Comparison of ENCODE assay signal across 10 mouse cellular contexts in the genomic region with DNA sequence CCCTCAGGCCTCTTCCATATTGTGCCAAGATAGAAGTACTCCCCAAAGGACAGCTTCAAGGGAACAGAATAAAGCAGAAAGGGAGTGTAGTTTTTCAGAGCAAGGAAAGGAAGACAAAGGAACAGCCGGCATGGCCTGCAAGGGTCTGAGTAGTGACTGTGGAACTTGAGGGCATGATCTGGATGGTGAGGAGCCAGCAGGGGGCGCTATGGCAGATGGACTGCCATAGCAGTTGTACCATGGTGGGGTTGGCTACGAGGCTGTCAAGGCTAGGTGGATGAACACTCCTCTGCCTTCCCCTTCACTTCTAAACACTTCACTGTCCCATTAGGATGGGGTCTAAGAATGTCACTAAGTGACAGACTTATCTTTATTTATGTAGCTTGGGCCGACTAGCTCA. TPM values are rescaled to one million over a fixed set of nuclear protein-coding genes. Genes with fewer than 3 reads are reported as not detected.
DNase-seq lines count a peak whose midpoint lies in the region.
"Had no signal": no experiment of that assay in that cellular context is flagged by ENCODE, and none has a peak within 500 bp of the region (broad histone marks: within the 10 kb centered on the region; RNA-seq: fewer than 3 reads in every experiment).

No protein-coding gene starts in this region.

- peak; percentile 8 to 25 for DNase-seq in adrenal gland, adult 18-20 months (ENCODE audit: low spot score in 2 of 2)
- no peak for DNase-seq in adrenal gland, postnatal 4 days (ENCODE audit: low spot score in 2 of 2)
- peak; percentile 7 for DNase-seq in lung, postnatal 14 days
- no peak for DNase-seq in lung, postnatal 4 days
- DNase-seq in c-Kit-positive CD71-positive TER-119-positive erythroid progenitor cells, embryonic 14.5 days (ENCODE audit: low spot score) = peak; percentile 22
- peak; percentile 20 for DNase-seq in retina, postnatal 1 day
- DNase-seq in layer of hippocampus, adult 9-10 months (ENCODE audit: low spot score) = no peak
- DNase-seq in yolk sac, embryonic 10.5 days (ENCODE audit: low spot score) = no peak
- DNase-seq: heart, adult 11 months; layer of hippocampus, postnatal 36 days had no signal

RNA-seq across cellular contexts. Expression of a gene that starts 3.0 kb away (rescaled TPM):
- total RNA-seq in adrenal gland, adult 18-20 months (2021) = not detected
- total RNA-seq in adrenal gland, postnatal 4 days (2021) = not detected
- total RNA-seq: layer of hippocampus, postnatal 36 days had no signal

RNA-seq across cellular contexts. Expression of a gene that starts 8.8 kb away (rescaled TPM):
- total RNA-seq in adrenal gland, adult 18-20 months (2021) = not detected
- total RNA-seq in adrenal gland, postnatal 4 days (2021) = not detected
- total RNA-seq: layer of hippocampus, postnatal 36 days had no signal

RNA-seq across cellular contexts. Expression of a gene that starts 13.2 kb away (rescaled TPM):
- not detected for total RNA-seq in adrenal gland, adult 18-20 months (2021)
- not detected for total RNA-seq in adrenal gland, postnatal 4 days (2021)
- total RNA-seq: layer of hippocampus, postnatal 36 days had no signal

RNA-seq across cellular contexts. Expression of a gene that starts 13.6 kb away (rescaled TPM):
- not detected for total RNA-seq in adrenal gland, adult 18-20 months (2021)
- total RNA-seq in adrenal gland, postnatal 4 days (2021) = not detected
- total RNA-seq: layer of hippocampus, postnatal 36 days had no signal

RNA-seq across cellular contexts. Expression of a gene that starts 18.0 kb away (rescaled TPM):
- not detected for total RNA-seq in adrenal gland, adult 18-20 months (2021)
- not detected for total RNA-seq in adrenal gland, postnatal 4 days (2021)
- total RNA-seq: layer of hippocampus, postnatal 36 days had no signal

Comparison
In these comparisons a context has a peak if more than half of its experiments do, and no peak if none do; other contexts are left out.
1. DNase-seq: peak in adrenal gland, adult 18-20 months (2 of 2), lung, postnatal 14 days (single experiment), c-Kit-positive CD71-positive TER-119-positive erythroid progenitor cells, embryonic 14.5 days (single experiment) and retina, postnatal 1 day (single experiment); none in adrenal gland, postnatal 4 days (0 of 2), lung, postnatal 4 days (0 of 2), layer of hippocampus, adult 9-10 months (single experiment) and yolk sac, embryonic 10.5 days (single experiment).